Mouse (Mus musculus): ENCODE data around the gene C8g.

DNA sequence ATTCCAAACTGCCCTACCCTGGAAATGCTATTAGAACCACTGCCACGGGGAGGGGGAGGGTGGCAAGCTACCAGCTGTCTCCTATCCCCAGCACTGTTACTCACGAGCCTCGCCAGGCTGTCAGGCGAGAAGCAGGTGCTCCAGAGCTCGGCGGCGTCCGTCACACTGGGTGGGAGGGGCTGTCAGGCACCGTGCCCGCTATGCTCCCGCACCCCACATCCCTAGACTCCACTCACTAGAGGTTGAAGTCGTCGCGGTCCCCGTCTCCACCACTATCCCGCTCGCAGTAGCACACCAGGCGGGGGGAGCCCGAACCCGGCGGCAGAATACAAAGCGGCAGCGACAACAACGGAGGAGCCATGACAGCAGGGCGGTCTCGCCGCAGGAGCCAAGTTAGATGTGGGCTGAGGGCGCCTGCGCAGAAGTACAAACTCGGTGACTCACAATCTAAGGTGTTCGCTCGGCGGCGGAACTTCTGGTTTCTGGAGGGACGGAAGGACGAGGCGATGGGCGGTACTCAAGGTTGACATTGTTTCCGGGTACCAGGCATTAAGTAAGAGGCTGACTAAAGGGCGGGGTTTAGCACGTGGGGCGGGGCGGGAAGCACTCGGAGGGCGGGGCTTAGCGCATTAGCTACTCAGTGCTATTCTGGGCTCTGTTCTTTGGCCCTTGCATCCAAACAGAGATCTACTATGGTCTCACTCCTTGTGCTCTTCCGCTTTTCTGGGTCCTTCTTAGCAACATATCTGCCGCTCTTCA, 40.8 kb downstream of the C8g start, which contains the start of gene Paxx:
- TF ChIP-seq POLR2A (IDR thresholded peaks at IDR 0.05; ENCODE audit: insufficient read depth, low read depth, low read length) (peak; percentile 90), CTCF (IDR thresholded peaks at IDR 0.05) (no peak)

All from heart, adult 2 months (tissue).